Comparison of ENCODE assay signal across 8 mouse cellular contexts in genomic region chr9:59751066-59751581, GRCm38 (mm10). TPM values are rescaled to one million over a fixed set of nuclear protein-coding genes. Genes with fewer than 3 reads are reported as not detected.
DNase-seq lines count a peak whose midpoint lies in the region; ATAC-seq and TF ChIP-seq lines count a peak whose summit lies in the region.

No protein-coding gene starts in this region.

- peak overlapping the region; percentile 93 for H3K27ac ChIP-seq in cortical plate, adult 2 months (ENCODE audit: insufficient read depth, low read length)
- H3K27ac ChIP-seq in intestine, embryonic 15.5 days = peak overlapping the region; percentile 95
- peak overlapping the region; percentile 92 for H3K27ac ChIP-seq in limb, embryonic 13.5 days
- peak overlapping the region; percentile 93 for H3K27ac ChIP-seq in midbrain, embryonic 14.5 days (replicated peaks; ENCODE audit: low read depth, low read length)

- TF ChIP-seq POLR2A in cortical plate, adult 2 months (IDR thresholded peaks at IDR 0.05; ENCODE audit: extremely low read depth, insufficient read depth, low read length) = no peak

- under 1% methylated on average over 48 of the region's 49 CpGs for WGBS in intestine, embryonic 15.5 days
- under 1% methylated on average over 43 of the region's 49 CpGs for WGBS in limb, embryonic 13.5 days
- under 1% methylated on average over 48 of the region's 49 CpGs for WGBS in midbrain, embryonic 14.5 days

- H3K4me1 ChIP-seq in cortical plate, adult 2 months (ENCODE audit: control insufficient read depth, insufficient read depth, low read length) = peaks cover 4% of the 10 kb centered on the region; the same call in 1 of the 2 replicates
- H3K4me1 ChIP-seq in intestine, embryonic 15.5 days (replicated peaks) = peaks cover 4% of the 10 kb centered on the region; the same call in 1 of the 2 replicates
- peaks cover 14% of the 10 kb centered on the region for H3K4me1 ChIP-seq in limb, embryonic 13.5 days
- H3K4me1 ChIP-seq in midbrain, embryonic 14.5 days (ENCODE audit: control insufficient read depth, insufficient read depth, low read length) = peaks cover 19% of the 10 kb centered on the region

- no peak for TF ChIP-seq CTCF in cortical plate, adult 2 months (IDR thresholded peaks at IDR 0.05; ENCODE audit: extremely low read depth, insufficient read depth, low read length)

- no peaks in the 10 kb centered on the region for H3K9me3 ChIP-seq in intestine, embryonic 15.5 days
- no peaks in the 10 kb centered on the region for H3K9me3 ChIP-seq in limb, embryonic 13.5 days
- no peaks in the 10 kb centered on the region for H3K9me3 ChIP-seq in midbrain, embryonic 14.5 days (ENCODE audit: control insufficient read depth, low read length)

- DNase-seq in cerebellum, adult 11 months = no peak
- DNase-seq in gastrocnemius, postnatal 4 days (ENCODE audit: low spot score in 2 of 2) = peak; percentile 77 to 89
- peak; percentile 74 for DNase-seq in midbrain, embryonic 14.5 days
- DNase-seq in splenic B cell, adult 2 months (ENCODE audit: low read depth, low spot score) = peak; percentile 80

- peak overlapping the region; percentile 76 for H3K4me2 ChIP-seq in intestine, embryonic 15.5 days (replicated peaks)
- peak overlapping the region; percentile 77 for H3K4me2 ChIP-seq in limb, embryonic 13.5 days (replicated peaks)
- peak overlapping the region; percentile 75 for H3K4me2 ChIP-seq in midbrain, embryonic 14.5 days (ENCODE audit: low read length)

- H3K27me3 ChIP-seq in intestine, embryonic 15.5 days (replicated peaks) = no peaks in the 10 kb centered on the region
- H3K27me3 ChIP-seq in limb, embryonic 13.5 days = no peaks in the 10 kb centered on the region
- no peaks in the 10 kb centered on the region for H3K27me3 ChIP-seq in midbrain, embryonic 14.5 days (ENCODE audit: control insufficient read depth, insufficient read depth, low read length)
- no peaks in the 10 kb centered on the region for H3K27me3 ChIP-seq in splenic B cell, adult 2 months (ENCODE audit: control insufficient read depth, insufficient read depth, low read length, poor library complexity, severe bottlenecking)

- peak; percentile 81 for ATAC-seq in cerebellum, adult (ENCODE audit: insufficient number of reproducible peaks, low FRiP score, low TSS enrichment)
- peak; percentile 98 for ATAC-seq in intestine, embryonic 15.5 days
- peak; percentile 93 for ATAC-seq in limb, embryonic 13.5 days (ENCODE audit: low FRiP score, low read depth)
- peak; percentile 92 for ATAC-seq in midbrain, embryonic 14.5 days (ENCODE audit: low FRiP score, low TSS enrichment)

- peak overlapping the region; percentile 84 for H3K9ac ChIP-seq in intestine, embryonic 15.5 days
- peak overlapping the region; percentile 84 for H3K9ac ChIP-seq in limb, embryonic 13.5 days
- peak overlapping the region; percentile 92 for H3K9ac ChIP-seq in midbrain, embryonic 14.5 days (replicated peaks; ENCODE audit: low read length)

- H3K36me3 ChIP-seq in intestine, embryonic 15.5 days = no peaks in the 10 kb centered on the region
- H3K36me3 ChIP-seq in limb, embryonic 13.5 days = no peaks in the 10 kb centered on the region
- H3K36me3 ChIP-seq in midbrain, embryonic 14.5 days (ENCODE audit: control insufficient read depth, insufficient read depth, low read length) = no peaks in the 10 kb centered on the region
- H3K36me3 ChIP-seq in splenic B cell, adult 2 months (ENCODE audit: control insufficient read depth, insufficient read depth, low read length, poor library complexity, severe bottlenecking) = no peaks in the 10 kb centered on the region

- peak overlapping the region; percentile 68 for H3K4me3 ChIP-seq in cortical plate, adult 2 months (ENCODE audit: insufficient read depth, low read length)
- H3K4me3 ChIP-seq in intestine, embryonic 15.5 days (replicated peaks) = peak overlapping the region; percentile 94
- H3K4me3 ChIP-seq in limb, embryonic 13.5 days = peak overlapping the region; percentile 84
- H3K4me3 ChIP-seq in midbrain, embryonic 14.5 days (replicated peaks; ENCODE audit: low read depth, low read length) = peak overlapping the region; percentile 87

RNA-seq across cellular contexts. Expression of gene Myo9a, which starts 0.4 kb away (rescaled TPM):
- 23.8 and 24.2 TPM in 2 replicates for polyA plus RNA-seq in cortical plate, adult 2 months (2012; rRNA removed)
- total RNA-seq in gastrocnemius, postnatal 4 days (2021) = 10 to 100 TPM; 28.7 to 30.9 TPM
- 9.5 and 14.0 TPM in 2 replicates for polyA plus RNA-seq in intestine, embryonic 15.5 days (2015; fragmentation: Nextera tagmentation; extraction: Ambion mirVana)
- polyA plus RNA-seq in limb, embryonic 13.5 days (2015; fragmentation: Nextera tagmentation; extraction: Ambion mirVana) = 16.8 and 17.5 TPM in 2 replicates
- 30.2 and 34.0 TPM in 2 replicates for polyA plus RNA-seq in midbrain, embryonic 14.5 days (2014; fragmentation: Nextera tagmentation; extraction: Ambion mirVana)

RNA-seq across cellular contexts. Expression of gene Senp8, which starts 0.6 kb away (rescaled TPM):
- polyA plus RNA-seq in cortical plate, adult 2 months (2012; rRNA removed) = 5.1 and 6.3 TPM in 2 replicates
- total RNA-seq in gastrocnemius, postnatal 4 days (2021) = 1 to 10 TPM; 8.9 to 9.1 TPM
- polyA plus RNA-seq in intestine, embryonic 15.5 days (2015; fragmentation: Nextera tagmentation; extraction: Ambion mirVana) = 11.2 and 12.0 TPM in 2 replicates
- 8.8 and 11.1 TPM in 2 replicates for polyA plus RNA-seq in limb, embryonic 13.5 days (2015; fragmentation: Nextera tagmentation; extraction: Ambion mirVana)
- polyA plus RNA-seq in midbrain, embryonic 14.5 days (2014; fragmentation: Nextera tagmentation; extraction: Ambion mirVana) = 12.9 and 16.4 TPM in 2 replicates
